Mouse (Mus musculus) naive thymus-derived CD4-positive, alpha-beta T cell, adult 2 months (primary cell): ENCODE measurements around the gene Myh10.

Experiments
- DNase-seq: peaks from one replicate; pipeline ENCODE4 v3.0.0-alpha.2; 2011; ENCODE audit warnings: low read depth

The Myh10 gene

GRCm38 (mm10) chr11:68691321-68692009 lies at the start of gene Myh10:
TSS of gene Myh10 (plus strand) at chr11:68691559.
- peak; percentile 92 for DNase-seq

- DNase-seq, result no peak
Measured at GRCm38 (mm10) chr11:68644781-68645180, 46.6 kb upstream of the Myh10 start.

- no peak for DNase-seq
Measured at GRCm38 (mm10) chr11:68647808-68648207, 43.6 kb upstream of the Myh10 start.

GRCm38 (mm10) chr11:68648385-68649148 lies 42.8 kb upstream of the Myh10 start:
- no peak for DNase-seq

- no peak for DNase-seq
Measured at GRCm38 (mm10) chr11:68651518-68651917, 39.8 kb upstream of the Myh10 start.

GRCm38 (mm10) chr11:68655524-68655923 lies 35.8 kb upstream of the Myh10 start:
- no peak for DNase-seq

GRCm38 (mm10) chr11:68656887-68657685 lies 34.3 kb upstream of the Myh10 start:
- no peak for DNase-seq

- no peak for DNase-seq
Measured at GRCm38 (mm10) chr11:68657811-68658210, 33.5 kb upstream of the Myh10 start.

- DNase-seq, result no peak
Measured at GRCm38 (mm10) chr11:68665331-68665730, 26.0 kb upstream of the Myh10 start.

- no peak for DNase-seq
Measured at GRCm38 (mm10) chr11:68666210-68666609, 25.1 kb upstream of the Myh10 start.

- DNase-seq, result no peak
Measured at GRCm38 (mm10) chr11:68672270-68672970, 18.9 kb upstream of the Myh10 start.

GRCm38 (mm10) chr11:68674071-68674470 lies 17.3 kb upstream of the Myh10 start:
- DNase-seq, result no peak

- DNase-seq, result no peak
Measured at GRCm38 (mm10) chr11:68674643-68675042, 16.7 kb upstream of the Myh10 start.

GRCm38 (mm10) chr11:68675274-68675673 lies 16.1 kb upstream of the Myh10 start:
- no peak for DNase-seq

- DNase-seq, result no peak
Measured at GRCm38 (mm10) chr11:68681254-68681839, 10.0 kb upstream of the Myh10 start.

GRCm38 (mm10) chr11:68682136-68682806 lies 9.1 kb upstream of the Myh10 start:
- DNase-seq, result no peak

- DNase-seq, result no peak
Measured at GRCm38 (mm10) chr11:68686001-68686400, 5.4 kb upstream of the Myh10 start.

GRCm38 (mm10) chr11:68689304-68689703 lies 2.1 kb upstream of the Myh10 start:
- no peak for DNase-seq

- peak; percentile 9 for DNase-seq
Measured at GRCm38 (mm10) chr11:68690465-68690864, 894 bp upstream of the Myh10 start.

GRCm38 (mm10) chr11:68692010-68692692 lies 792 bp downstream of the Myh10 start:
- DNase-seq, result no peak
